28 mouse cellular contexts compared by ENCODE assay signal in the genomic region with DNA sequence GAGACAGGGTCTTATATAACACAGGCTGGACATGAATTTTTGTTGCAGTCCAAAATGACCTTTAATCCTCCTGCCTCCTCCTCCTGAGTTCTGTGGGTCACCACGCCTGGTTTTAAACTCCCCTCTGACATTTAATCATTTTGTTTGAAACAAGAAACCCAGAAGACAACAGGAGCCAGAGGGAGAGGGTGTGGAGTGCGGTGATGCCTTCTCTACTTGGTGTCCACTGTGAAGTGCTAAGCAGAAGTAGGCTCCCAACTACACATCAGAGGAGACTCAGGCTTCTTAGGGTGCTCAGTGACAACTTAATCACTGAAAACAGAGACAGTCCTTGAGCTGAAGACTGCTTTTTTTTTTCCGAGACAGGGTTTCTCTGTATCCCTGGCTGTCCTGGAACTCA. TPM values are rescaled to one million over a fixed set of nuclear protein-coding genes. Genes with fewer than 3 reads are reported as not detected.
"Had no signal": no experiment of that assay in that cellular context is flagged by ENCODE, and none has a peak within 500 bp of the region (broad histone marks: within the 10 kb centered on the region; RNA-seq: fewer than 3 reads in every experiment).

No protein-coding gene starts in this region.

- H3K9ac ChIP-seq: embryonic facial prominence, embryonic 12.5 days; embryonic facial prominence, embryonic 13.5 days; embryonic facial prominence, embryonic 15.5 days; forebrain, embryonic 12.5 days; forebrain, embryonic 13.5 days; forebrain, embryonic 15.5 days; forebrain, postnatal 0 days had no signal

- H3K4me2 ChIP-seq: embryonic facial prominence, embryonic 12.5 days; embryonic facial prominence, embryonic 13.5 days; embryonic facial prominence, embryonic 15.5 days; forebrain, embryonic 12.5 days; forebrain, embryonic 13.5 days; forebrain, embryonic 15.5 days had no signal

- H3K9me3 ChIP-seq: embryonic facial prominence, embryonic 10.5 days; embryonic facial prominence, embryonic 12.5 days; embryonic facial prominence, embryonic 13.5 days; embryonic facial prominence, embryonic 15.5 days; forebrain, embryonic 10.5 days; forebrain, embryonic 12.5 days; forebrain, embryonic 13.5 days; forebrain, embryonic 15.5 days had no signal

- H3K4me3 ChIP-seq: embryonic facial prominence, embryonic 10.5 days; embryonic facial prominence, embryonic 12.5 days; embryonic facial prominence, embryonic 13.5 days; embryonic facial prominence, embryonic 15.5 days; erythroblast, embryonic 14.5 days; forebrain, embryonic 10.5 days; forebrain, embryonic 12.5 days; forebrain, embryonic 13.5 days; forebrain, embryonic 15.5 days; gastrocnemius, adult 2 months had no signal

- ATAC-seq: forebrain, embryonic 13.5 days; forebrain, embryonic 14.5 days; forebrain, embryonic 15.5 days; forebrain, embryonic 16.5 days; forebrain, postnatal 0 days had no signal

- H3K4me1 ChIP-seq: embryonic facial prominence, embryonic 10.5 days; embryonic facial prominence, embryonic 12.5 days; embryonic facial prominence, embryonic 13.5 days; embryonic facial prominence, embryonic 15.5 days; forebrain, embryonic 10.5 days; forebrain, embryonic 12.5 days; forebrain, embryonic 13.5 days; forebrain, embryonic 15.5 days had no signal

- H3K27ac ChIP-seq: embryonic facial prominence, embryonic 10.5 days; embryonic facial prominence, embryonic 12.5 days; embryonic facial prominence, embryonic 13.5 days; embryonic facial prominence, embryonic 15.5 days; forebrain, embryonic 10.5 days; forebrain, embryonic 12.5 days; forebrain, embryonic 13.5 days; forebrain, embryonic 15.5 days had no signal

- DNase-seq: cerebellum, adult 2 months; cerebellum, adult 8-10 months; cerebellum, adult 9-10 months; cerebellum, adult 9-11 months; cerebellum, postnatal 10 days; cerebellum, postnatal 14 days; cerebellum, postnatal 25 days; cerebellum, postnatal 36 days; embryo, embryonic 11 days; forebrain, postnatal 0 days; gastrocnemius, adult 2 months; gastrocnemius, postnatal 10 days; gastrocnemius, postnatal 14 days; gastrocnemius, postnatal 25 days; gastrocnemius, postnatal 36 days; heart, adult 11 months; heart, adult 18-20 months had no signal

- H3K27me3 ChIP-seq: embryonic facial prominence, embryonic 12.5 days; embryonic facial prominence, embryonic 13.5 days; embryonic facial prominence, embryonic 15.5 days; forebrain, embryonic 12.5 days; forebrain, embryonic 13.5 days; forebrain, embryonic 15.5 days had no signal

RNA-seq across cellular contexts. Expression of a gene that starts 34.3 kb away (rescaled TPM):
- polyA plus RNA-seq: erythroblast, embryonic 14.5 days had no signal
